Mouse (Mus musculus) E14TG2a.4 (cell line): ENCODE measurements around the gene Fancg.
"Not testable (repeated sequence)": the region's sequence is repeated elsewhere in the genome, so short reads cannot be mapped to it uniquely, and the experiment has no call there.

Experiments
- H3K27me3 ChIP-seq: 2 replicates; pipeline ENCODE4 v1.6.1; 2014; ENCODE audit warnings: low read length, control low read depth; ENCODE audit not compliant: insufficient read depth
- H3K36me3 ChIP-seq: 2 replicates; pipeline ENCODE4 v1.6.1; 2014; ENCODE audit warnings: low read length, control low read depth; ENCODE audit not compliant: insufficient read depth
- H3K4me1 ChIP-seq: replicated peaks from 2 replicates; pipeline ENCODE4 v1.6.1; 2014; ENCODE audit warnings: low read depth, low read length, control low read depth
- H3K4me3 ChIP-seq: replicated peaks from 2 replicates; pipeline ENCODE4 v1.5.1; 2014; ENCODE audit warnings: mild to moderate bottlenecking, low read length
- H3K9me3 ChIP-seq: 2 replicates; pipeline ENCODE4 v1.6.1; 2014; ENCODE audit warnings: low read length, control low read depth
- CTCF ChIP-seq: conservative IDR thresholded peaks from 2 replicates; pipeline ENCODE4 v1.5.1; 2014; ENCODE audit warnings: low read length
- NANOG ChIP-seq: IDR thresholded peaks from 2 replicates; pipeline ENCODE4 v1.6.1; 2014; ENCODE audit warnings: borderline replicate concordance, low read length, mixed read lengths
- POU5F1 ChIP-seq: IDR thresholded peaks from 2 replicates; pipeline ENCODE4 v1.6.1; 2014; ENCODE audit warnings: low read length, borderline replicate concordance

Fancg gene

GRCm38 (mm10) chr4:43019641-43020465 lies 9.5 kb upstream of the Fancg start:
- peaks cover 84% of the 10 kb centered on the region for H3K36me3 ChIP-seq
- H3K27me3 ChIP-seq: no peaks in the 10 kb centered on the region
- H3K4me1 ChIP-seq: peaks cover 53% of the 10 kb centered on the region
- no peaks in the 10 kb centered on the region for H3K9me3 ChIP-seq
- H3K4me3 ChIP-seq: peak overlapping the region; percentile 27
- TF ChIP-seq POU5F1 (no peak), CTCF (no peak), NANOG (no peak)

- TF ChIP-seq NANOG: no peak
- TF ChIP-seq CTCF: no peak
- TF ChIP-seq POU5F1: no peak
- Histone ChIP-seq H3K4me1 (peaks cover 47% of the 10 kb centered on the region), H3K9me3 (no peaks in the 10 kb centered on the region), H3K36me3 (peaks cover 77% of the 10 kb centered on the region), H3K27me3 (no peaks in the 10 kb centered on the region), H3K4me3 (peak overlapping the region; percentile 27)
Measured at GRCm38 (mm10) chr4:43019176-43019575, 8.9 kb upstream of the Fancg start.

GRCm38 (mm10) chr4:43018156-43018555 lies 7.8 kb upstream of the Fancg start:
- Histone ChIP-seq H3K36me3 (peaks cover 67% of the 10 kb centered on the region), H3K9me3 (no peaks in the 10 kb centered on the region)
- TF ChIP-seq POU5F1 (no peak), CTCF (no peak), NANOG (no peak)

GRCm38 (mm10) chr4:43012091-43012490 lies 1.8 kb upstream of the Fancg start:
- Histone ChIP-seq H3K27me3 (no peaks in the 10 kb centered on the region), H3K4me3 (no peak overlapping the region), H3K4me1 (peaks cover 34% of the 10 kb centered on the region), H3K9me3 (no peaks in the 10 kb centered on the region), H3K36me3 (peaks cover 27% of the 10 kb centered on the region)
- no peak for TF ChIP-seq POU5F1
- no peak for TF ChIP-seq NANOG
- no peak for TF ChIP-seq CTCF

More at GRCm38 (mm10) chr4:43018156-43018555, 7.8 kb upstream of the Fancg start:
- Histone ChIP-seq H3K4me3 (no peak overlapping the region), H3K4me1 (peaks cover 37% of the 10 kb centered on the region), H3K27me3 (no peaks in the 10 kb centered on the region)

GRCm38 (mm10) chr4:43005765-43006164 lies 4.5 kb downstream of the Fancg start:
- no peaks in the 10 kb centered on the region for H3K27me3 ChIP-seq
- no peak overlapping the region for H3K4me3 ChIP-seq
- peaks cover 69% of the 10 kb centered on the region for H3K36me3 ChIP-seq
- peaks cover 53% of the 10 kb centered on the region for H3K4me1 ChIP-seq
- no peaks in the 10 kb centered on the region for H3K9me3 ChIP-seq
- no peak for TF ChIP-seq NANOG
- TF ChIP-seq CTCF: peak; percentile 88
- no peak for TF ChIP-seq POU5F1

- Histone ChIP-seq H3K4me3 (no peak overlapping the region), H3K27me3 (no peaks in the 10 kb centered on the region), H3K9me3 (no peaks in the 10 kb centered on the region), H3K36me3 (peaks cover 69% of the 10 kb centered on the region), H3K4me1 (peaks cover 53% of the 10 kb centered on the region)
- TF ChIP-seq NANOG (no peak), CTCF (no peak), POU5F1 (no peak)
Measured at GRCm38 (mm10) chr4:43004951-43005350, 5.4 kb downstream of the Fancg start.

- peaks cover 63% of the 10 kb centered on the region for H3K36me3 ChIP-seq
- no peak overlapping the region for H3K4me3 ChIP-seq
- H3K9me3 ChIP-seq: no peaks in the 10 kb centered on the region
- no peaks in the 10 kb centered on the region for H3K27me3 ChIP-seq
- peaks cover 49% of the 10 kb centered on the region for H3K4me1 ChIP-seq
- TF ChIP-seq POU5F1 (no peak), CTCF (no peak)
Measured at GRCm38 (mm10) chr4:43002756-43003439, 7.4 kb downstream of the Fancg start.

- no peaks in the 10 kb centered on the region for H3K9me3 ChIP-seq
- no peaks in the 10 kb centered on the region for H3K27me3 ChIP-seq
- TF ChIP-seq POU5F1: no peak
- H3K36me3 ChIP-seq: peaks cover 62% of the 10 kb centered on the region
- H3K4me1 ChIP-seq: peaks cover 53% of the 10 kb centered on the region
- H3K4me3 ChIP-seq: no peak overlapping the region
Measured at GRCm38 (mm10) chr4:43001272-43001671, 9.0 kb downstream of the Fancg start.

GRCm38 (mm10) chr4:43000141-43000986 lies 9.9 kb downstream of the Fancg start, which contains the start of gene Vcp:
TSS of gene Vcp (minus strand) at chr4:43000507.
- not testable (repeated sequence) for H3K9me3 ChIP-seq
- Histone ChIP-seq H3K36me3 (peaks cover 64% of the 10 kb centered on the region), H3K4me1 (peaks cover 53% of the 10 kb centered on the region)

More at GRCm38 (mm10) chr4:43000141-43000986, 9.9 kb downstream of the Fancg start, which contains the start of gene Vcp:
- not testable (repeated sequence) for H3K27me3 ChIP-seq
- H3K4me3 ChIP-seq: peak within 1 kb of the TSS; percentile 97
